Mouse (Mus musculus): ENCODE results near the gene Slc43a3.

- TF ChIP-seq EP300 (IDR thresholded peaks at IDR 0.05; ENCODE audit: low read depth) (no peak), CTCF (IDR thresholded peaks at IDR 0.05; ENCODE audit: low read depth) (no peak)
Observed at GRCm38 (mm10) chr2:84980188-84980587, 43.8 kb downstream of the Slc43a3 start, which contains the start of gene Prg2.

All from liver, embryonic 14.5 days (tissue).